Mouse (Mus musculus) CD4-positive, CD25-positive, alpha-beta regulatory T cell, adult 2 months (primary cell): ENCODE results near the gene Vmn1r204.
"Not testable (repeated sequence)": the region's sequence is repeated elsewhere in the genome, so short reads cannot be mapped to it uniquely, and the experiment has no call there.

Source experiments
- DNase-seq: peaks from one replicate; pipeline ENCODE4 v3.0.0-alpha.2; 2012; ENCODE audit warnings: low read depth, low spot score

Gene Vmn1r204

GRCm38 (mm10) chr13:22552898-22553297 is at the start of gene Vmn1r204:
Gene Vmn1r204 (plus strand): TSS chr13:22553198.
- not testable (repeated sequence) for DNase-seq

GRCm38 (mm10) chr13:22505281-22505680 is 47.7 kb upstream of the Vmn1r204 start, which contains the start of gene Vmn1r202:
Gene Vmn1r202 (minus strand): TSS chr13:22505381.
- no peak for DNase-seq

- no peak for DNase-seq
Measured at GRCm38 (mm10) chr13:22517814-22518213, 35.2 kb upstream of the Vmn1r204 start, which contains the start of gene Vmn1r203. Gene Vmn1r203 (plus strand): TSS chr13:22518114.

- DNase-seq = not testable (repeated sequence)
Measured at GRCm38 (mm10) chr13:22574911-22575310, 21.9 kb downstream of the Vmn1r204 start.

GRCm38 (mm10) chr13:22583336-22583735 is 30.3 kb downstream of the Vmn1r204 start:
- DNase-seq = not testable (repeated sequence)

- no peak for DNase-seq
Measured at GRCm38 (mm10) chr13:22592900-22593299, 39.9 kb downstream of the Vmn1r204 start, which contains the start of gene Vmn1r205. Gene Vmn1r205 (minus strand): TSS chr13:22593000.
